Mouse (Mus musculus): ENCODE data around the gene 1700003E16Rik. TPM values are rescaled to one million over a fixed set of nuclear protein-coding genes. Genes with fewer than 3 reads are reported as not detected.

The 1700003E16Rik gene
- total and polyA plus RNA-seq, 3 experiments, result 0.23 to 0.34 TPM; not detected in 1

DNA sequence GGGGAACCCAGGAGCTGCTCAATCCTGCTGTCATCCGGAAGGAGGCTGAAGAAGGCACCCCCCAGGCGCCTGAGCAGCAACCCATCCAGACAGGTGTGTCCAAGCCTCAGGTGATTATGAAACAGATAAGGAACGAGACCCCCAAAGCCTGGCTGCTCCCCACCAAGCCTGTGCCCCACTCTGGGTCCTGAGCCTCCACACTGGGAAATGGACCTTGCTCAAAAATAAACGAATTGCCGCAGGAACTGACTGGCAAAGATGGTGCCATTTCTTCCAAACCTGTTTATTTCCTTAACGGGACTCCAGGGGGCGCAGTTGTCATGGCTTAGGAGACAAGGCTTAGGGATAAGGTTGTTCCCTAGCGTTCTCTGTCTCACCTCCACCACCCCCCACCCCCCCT, 6.5 kb downstream of the 1700003E16Rik start:
- dilution Hi-C loops (cut with MboI; ENCODE audit: extremely low pct_ligation_motif_present, extremely low pct_unique_long_range_greater_than_20kb, low sequenced_read_pairs), result no loop called here
- Histone ChIP-seq H3K4me1 (ENCODE audit: control insufficient read depth in 1 of 2, insufficient read depth in 2 of 2) (peaks cover 0 to 24% of the 10 kb centered on the region in 2 experiments; a peak in 2 of 4 replicates), H3K4me3 (replicated peaks in 1 of 3; ENCODE audit: low read depth in 2 of 3, low read length in 2 of 3, poor library complexity in 1 of 3) (no peak overlapping the region), H3K9me3 (replicated peaks; ENCODE audit: low read length) (no peaks in the 10 kb centered on the region), H3K9ac (ENCODE audit: insufficient read depth, low read depth) (no peak overlapping the region), H3K27ac (ENCODE audit: insufficient read depth, low read depth) (no peak overlapping the region), H3K27me3 (replicated peaks) (peaks cover 5% of the 10 kb centered on the region), H3K4me2 (ENCODE audit: insufficient read depth, low read depth, poor library complexity, severe bottlenecking) (peak overlapping the region; percentile 37; the same call in 1 of the 2 replicates), H3K36me3 (replicated peaks in 1 of 2; ENCODE audit: control insufficient read depth in 1 of 2, insufficient read depth in 1 of 2, low read length in 1 of 2) (no peaks in the 10 kb centered on the region), H3K79me2 (replicated peaks; ENCODE audit: control insufficient read depth, extremely low read depth, insufficient read depth, poor library complexity, severe bottlenecking) (no peaks in the 10 kb centered on the region; the same call in none of the 2 replicates)
- in situ Hi-C loops (cut with MboI; ENCODE audit: low pct_ligation_motif_present, low pct_unique_long_range_greater_than_20kb, low sequenced_read_pairs), result no loop called here
- peak; percentile 72 for DNase-seq (ENCODE audit: extremely low read depth)
- peak; percentile 70 to 84 for TF ChIP-seq CTCF (conservative IDR thresholded peaks at IDR 0.05 in 1 of 2, IDR thresholded peaks at IDR 0.05 in 1 of 2; ENCODE audit: low read depth in 2 of 2, low read length in 2 of 2)
- TF ChIP-seq SMC3 (IDR thresholded peaks at IDR 0.05; ENCODE audit: low read depth, low read length), result peak; percentile 55
- no peak for TF ChIP-seq ETS1 (conservative IDR thresholded peaks at IDR 0.05; ENCODE audit: low read depth, low read length)
- TF ChIP-seq RAD21 (IDR thresholded peaks at IDR 0.05; ENCODE audit: low read depth, low read length), result peak; percentile 66
- TF ChIP-seq EP300 (IDR thresholded peaks at IDR 0.05; ENCODE audit: low read length), result no peak
- TF ChIP-seq RCOR1 (conservative IDR thresholded peaks at IDR 0.05; ENCODE audit: low read depth, low read length), result no peak
- peak; percentile 48; the same call in 1 of the 2 replicates for TF ChIP-seq IRF4 (IDR thresholded peaks at IDR 0.05; ENCODE audit: low read depth, low read length)

- Histone ChIP-seq H3K9ac (ENCODE audit: insufficient read depth, low read depth) (peak overlapping the region; percentile 83), H3K36me3 (replicated peaks in 1 of 2; ENCODE audit: control insufficient read depth in 1 of 2, insufficient read depth in 1 of 2, low read length in 1 of 2) (peaks cover 0 to 7% of the 10 kb centered on the region in 2 experiments), H3K27me3 (replicated peaks) (peaks cover 5% of the 10 kb centered on the region), H3K9me3 (replicated peaks; ENCODE audit: low read length) (no peaks in the 10 kb centered on the region), H3K27ac (ENCODE audit: insufficient read depth, low read depth) (no peak overlapping the region), H3K4me1 (ENCODE audit: control insufficient read depth in 1 of 2, insufficient read depth in 2 of 2) (peaks cover 0 to 22% of the 10 kb centered on the region in 2 experiments; a peak in 2 of 4 replicates), H3K4me2 (ENCODE audit: insufficient read depth, low read depth, poor library complexity, severe bottlenecking) (peak overlapping the region; percentile 72), H3K4me3 (replicated peaks in 1 of 3; ENCODE audit: low read depth in 2 of 3, low read length in 2 of 3, poor library complexity in 1 of 3) (peak overlapping the region; percentile 53 to 85 (median 72)), H3K79me2 (replicated peaks; ENCODE audit: control insufficient read depth, extremely low read depth, insufficient read depth, poor library complexity, severe bottlenecking) (no peaks in the 10 kb centered on the region; the same call in none of the 2 replicates)
- no peak for DNase-seq (ENCODE audit: extremely low read depth)
- dilution Hi-C loops (cut with MboI; ENCODE audit: extremely low pct_ligation_motif_present, extremely low pct_unique_long_range_greater_than_20kb, low sequenced_read_pairs) (no loop called here), in situ Hi-C loops (cut with MboI; ENCODE audit: low pct_ligation_motif_present, low pct_unique_long_range_greater_than_20kb, low sequenced_read_pairs) (loop anchor here (5.0 kb wide), 1 partner anchor 42 kb away; no protein-coding TSS in a partner anchor)
- TF ChIP-seq TBP (conservative IDR thresholded peaks at IDR 0.05; ENCODE audit: low read depth, low read length), result 0 out of 2 replicates have a peak, but pooled peaks have one; percentile 36
- TF ChIP-seq MAX (IDR thresholded peaks at IDR 0.05; ENCODE audit: low read length), result no peak
- peak in 1 of 2 experiments; percentile 48; a peak in 2 of 4 replicates for TF ChIP-seq CTCF (conservative IDR thresholded peaks at IDR 0.05 in 1 of 2, IDR thresholded peaks at IDR 0.05 in 1 of 2; ENCODE audit: low read depth in 2 of 2, low read length in 2 of 2)
Observed at GRCm38 (mm10) chr6:83165026-83165606, 8.9 kb downstream of the 1700003E16Rik start.

GRCm38 (mm10) chr6:83165607-83166242, 9.5 kb downstream of the 1700003E16Rik start, which contains the start of gene Dctn1:
Gene Dctn1, plus strand, starts transcription at chr6:83165920.
- H3K27me3 ChIP-seq (replicated peaks), result peaks cover 5% of the 10 kb centered on the region
- peak; percentile 92 for DNase-seq (ENCODE audit: extremely low read depth)
- dilution Hi-C loops (cut with MboI; ENCODE audit: extremely low pct_ligation_motif_present, extremely low pct_unique_long_range_greater_than_20kb, low sequenced_read_pairs) (no loop called here), in situ Hi-C loops (cut with MboI; ENCODE audit: low pct_ligation_motif_present, low pct_unique_long_range_greater_than_20kb, low sequenced_read_pairs) (loop anchor here (5.0 kb wide), 1 partner anchor 42 kb away; no protein-coding TSS in a partner anchor)
- no peak within 1 kb of the TSS for H3K27ac ChIP-seq (ENCODE audit: insufficient read depth, low read depth)
- H3K9me3 ChIP-seq (replicated peaks; ENCODE audit: low read length), result no peaks in the 10 kb centered on the region
- peaks cover 0 to 7% of the 10 kb centered on the region in 2 experiments for H3K36me3 ChIP-seq (replicated peaks in 1 of 2; ENCODE audit: control insufficient read depth in 1 of 2, insufficient read depth in 1 of 2, low read length in 1 of 2)
- peaks cover under 1 to 22% of the 10 kb centered on the region in 2 experiments; a peak in 3 of 4 replicates for H3K4me1 ChIP-seq (ENCODE audit: control insufficient read depth in 1 of 2, insufficient read depth in 2 of 2)
- peak within 1 kb of the TSS; percentile 93 for H3K4me2 ChIP-seq (ENCODE audit: insufficient read depth, low read depth, poor library complexity, severe bottlenecking)
- peak within 1 kb of the TSS; percentile 75 to 91 (median 85) for H3K4me3 ChIP-seq (replicated peaks in 1 of 3; ENCODE audit: low read depth in 2 of 3, low read length in 2 of 3, poor library complexity in 1 of 3)
- H3K9ac ChIP-seq (ENCODE audit: insufficient read depth, low read depth), result peak within 1 kb of the TSS; percentile 91
- no peaks in the 10 kb centered on the region; the same call in none of the 2 replicates for H3K79me2 ChIP-seq (replicated peaks; ENCODE audit: control insufficient read depth, extremely low read depth, insufficient read depth, poor library complexity, severe bottlenecking)
- no peak for TF ChIP-seq PAX5 (IDR thresholded peaks at IDR 0.05; ENCODE audit: low read length)
- TF ChIP-seq JUN (IDR thresholded peaks at IDR 0.05; ENCODE audit: insufficient read depth, low read depth, low read length), result no peak
- peak; percentile 95 for TF ChIP-seq NRF1 (IDR thresholded peaks at IDR 0.05; ENCODE audit: low read depth, low read length)
- peak; percentile 39 for TF ChIP-seq SMC3 (IDR thresholded peaks at IDR 0.05; ENCODE audit: low read depth, low read length)
- TF ChIP-seq E2F4 (IDR thresholded peaks at IDR 0.05; ENCODE audit: insufficient replicate concordance, low read depth, low read length), result no peak
- 0 out of 2 replicates have a peak, but pooled peaks have one; percentile 14 for TF ChIP-seq TBP (conservative IDR thresholded peaks at IDR 0.05; ENCODE audit: low read depth, low read length)
- TF ChIP-seq ZMIZ1 (IDR thresholded peaks at IDR 0.05; ENCODE audit: low read depth, low read length), result no peak
- no peak for TF ChIP-seq ZC3H11A (IDR thresholded peaks at IDR 0.05; ENCODE audit: low read depth, low read length)
- 0 out of 2 replicates have a peak, but pooled peaks have one; percentile 6 for TF ChIP-seq RCOR1 (conservative IDR thresholded peaks at IDR 0.05; ENCODE audit: low read depth, low read length)
- peak; percentile 58; the same call in 1 of the 2 replicates for TF ChIP-seq NELFE (IDR thresholded peaks at IDR 0.05; ENCODE audit: low read depth, low read length)
- TF ChIP-seq ETS1 (conservative IDR thresholded peaks at IDR 0.05; ENCODE audit: low read depth, low read length), result no peak
- TF ChIP-seq ZKSCAN1 (IDR thresholded peaks at IDR 0.05; ENCODE audit: borderline replicate concordance, low read depth, low read length), result no peak
- no peak for TF ChIP-seq EP300 (IDR thresholded peaks at IDR 0.05; ENCODE audit: low read length)
- TF ChIP-seq MYC (IDR thresholded peaks at IDR 0.05; ENCODE audit: low read depth, low read length), result no peak
- no peak for TF ChIP-seq GABPA (IDR thresholded peaks at IDR 0.05; ENCODE audit: insufficient replicate concordance, low read depth, low read length)
- TF ChIP-seq POLR2A (IDR thresholded peaks at IDR 0.05; ENCODE audit: low read depth, low read length), result peak; percentile 65; the same call in 1 of the 2 replicates
- TF ChIP-seq MXI1 (IDR thresholded peaks at IDR 0.05; ENCODE audit: low read depth, low read length), result peak; percentile 71
